Mouse (Mus musculus) C2C12 (cell line): Measurements from ENCODE around the gene Sprr2k.

Source experiments
- CEBPB ChIP-seq: IDR thresholded peaks from one replicate; pipeline ENCODE4 v1.6.1; 2011; ENCODE audit warnings: low read depth, mild to moderate bottlenecking, control low read depth, moderate library complexity
- CTCF ChIP-seq: IDR thresholded peaks from one replicate; pipeline ENCODE4 v1.5.1; 2011; ENCODE audit not compliant: control insufficient read depth, insufficient read depth, insufficient read length
- FOSL1 ChIP-seq: IDR thresholded peaks from one replicate; pipeline ENCODE4 v1.8.0; 2011; ENCODE audit warnings: mild to moderate bottlenecking, low read length; ENCODE audit not compliant: poor library complexity, insufficient read depth, severe bottlenecking
- MAX ChIP-seq: IDR thresholded peaks from one replicate; pipeline ENCODE4 v1.6.1; 2011; ENCODE audit warnings: mild to moderate bottlenecking, control low read depth
- MYOD1 ChIP-seq: IDR thresholded peaks from one replicate; pipeline ENCODE4 v1.6.1; 2011; ENCODE audit warnings: low read depth; ENCODE audit not compliant: control insufficient read depth, insufficient read length
- USF1 ChIP-seq: IDR thresholded peaks from one replicate; pipeline ENCODE4 v1.6.1; 2011; ENCODE audit warnings: low read depth, mild to moderate bottlenecking, control low read depth, moderate library complexity

- no peak for TF ChIP-seq CTCF
- TF ChIP-seq USF1 = no peak
- no peak for TF ChIP-seq MAX
- TF ChIP-seq MYOD1 = no peak
- TF ChIP-seq FOSL1 = no peak
- TF ChIP-seq CEBPB = no peak
Observed at GRCm38 (mm10) chr3:92394301-92394700, 38.1 kb upstream of the Sprr2k start.
